Mouse (Mus musculus) lung, embryonic 14.5 days (tissue): ENCODE measurements at regions not wholly inside any gene's neighbourhood (a gene's known extent, or its start where the extent isn't known, plus 50 kb on each side); places are given as distances from the start of the nearest gene placed in this dataset.

Experiments
- ATAC-seq: fragments of 200-750 bp; cut with Nextera tagmentation; 2 replicates; pipeline ENCODE4 v1.8.0; 2017; ENCODE audit warnings: mild to moderate bottlenecking, moderate TSS enrichment, moderate library complexity; ENCODE audit not compliant: insufficient read depth
- DNase-seq: peaks from one replicate; pipeline ENCODE4 v3.0.0-alpha.2; 2015
- H3K27ac ChIP-seq: fragments of 300-500 bp; sonication (generic); 2 replicates; pipeline ENCODE4 v1.5.1; 2014; ENCODE audit warnings: low read depth, mild to moderate bottlenecking, moderate library complexity
- H3K27me3 ChIP-seq: fragments of 300-500 bp; sonication (generic); 2 replicates; pipeline ENCODE4 v1.6.1; 2014; ENCODE audit warnings: low read length, control low read depth; ENCODE audit not compliant: insufficient read depth
- H3K36me3 ChIP-seq: fragments of 300-500 bp; sonication (generic); 2 replicates; pipeline ENCODE4 v1.6.1; 2014; ENCODE audit warnings: control low read depth; ENCODE audit not compliant: insufficient read depth
- H3K4me1 ChIP-seq: fragments of 300-500 bp; sonication (generic); 2 replicates; pipeline ENCODE4 v1.6.1; 2014; ENCODE audit warnings: antibody characterized with exemption, control low read depth; ENCODE audit not compliant: insufficient read depth
- H3K4me2 ChIP-seq: fragments of 300-500 bp; sonication (generic); 2 replicates; pipeline ENCODE4 v1.6.1; 2014; ENCODE audit warnings: mild to moderate bottlenecking
- H3K4me3 ChIP-seq: fragments of 300-500 bp; sonication (generic); 2 replicates; pipeline ENCODE4 v1.5.1; 2014; ENCODE audit warnings: low read depth, low read length
- H3K9ac ChIP-seq: fragments of 300-500 bp; sonication (generic); 2 replicates; pipeline ENCODE4 v1.6.1; 2014
- H3K9me3 ChIP-seq: fragments of 300-500 bp; sonication (generic); 2 replicates; pipeline ENCODE4 v1.6.1; 2016; ENCODE audit warnings: low read depth, low read length, control low read depth
- CTCF ChIP-seq: IDR thresholded peaks from 2 replicates; pipeline ENCODE4 v1.5.1; 2016; ENCODE audit warnings: antibody characterized with exemption, low read depth
- whole genome bisulfite sequencing: fragments of 180-500 bp; shearing (Covaris S2); extraction: QIAGEN DNeasy Blood & Tissue Kit; methylation state at CpG from one replicate; pipeline ENCODE4 v1.1.7; 2014; 5-methylcytosine and 5-hydroxymethylcytosine counted together

DNA sequence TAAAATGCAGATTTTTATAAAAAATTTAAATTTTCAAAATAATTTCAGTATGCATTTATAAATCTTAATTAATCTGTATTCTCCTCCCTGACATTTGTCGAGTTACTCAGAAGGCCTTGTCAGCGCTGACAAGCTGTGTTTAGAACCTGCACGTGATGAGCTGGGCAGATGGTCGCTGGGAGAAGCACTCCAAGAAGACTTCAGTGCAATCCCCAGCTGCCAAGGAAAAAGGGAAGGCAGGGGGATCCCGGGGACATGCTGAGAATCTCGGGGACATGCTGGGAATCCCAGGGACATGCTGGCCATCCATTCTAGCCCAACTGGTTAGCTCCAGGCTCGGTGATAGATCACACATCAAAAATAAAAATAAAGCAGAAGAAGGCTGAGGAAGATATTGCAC, 172.9 kb downstream of the Hlx start:
- TF ChIP-seq CTCF: no peak
- no peak overlapping the region for H3K4me2 ChIP-seq
- no peaks in the 10 kb centered on the region for H3K27me3 ChIP-seq
- no peaks in the 10 kb centered on the region for H3K36me3 ChIP-seq
- no peak for DNase-seq
- no peaks in the 10 kb centered on the region for H3K4me1 ChIP-seq
- no peaks in the 10 kb centered on the region for H3K9me3 ChIP-seq
- no peak overlapping the region for H3K27ac ChIP-seq
- no peak overlapping the region for H3K4me3 ChIP-seq
- no peak overlapping the region for H3K9ac ChIP-seq
- 55% methylated on average over 7 of the region's 7 CpGs for WGBS
- no peak for ATAC-seq

DNA sequence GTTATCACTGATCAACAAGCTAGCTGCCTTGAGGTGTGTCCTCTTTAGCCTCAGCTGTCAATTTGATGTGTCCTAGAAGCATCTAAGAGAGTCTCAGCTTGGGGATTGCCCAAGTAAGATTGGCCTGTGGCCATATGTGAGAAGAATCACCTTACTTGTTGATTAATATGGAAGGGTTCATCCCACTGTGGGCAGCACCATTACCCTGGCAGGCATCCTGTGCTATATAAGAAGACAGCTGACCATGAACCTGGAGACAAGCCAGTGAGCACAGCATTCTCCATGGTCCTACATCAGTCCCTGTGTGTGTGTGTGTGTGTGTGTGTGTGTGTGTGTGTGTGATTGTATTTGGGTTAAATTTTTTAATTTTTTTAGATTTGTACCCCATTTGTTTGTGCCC, 178.6 kb downstream of the Hlx start:
- H3K27ac ChIP-seq: no peak overlapping the region
- no peak overlapping the region for H3K4me3 ChIP-seq
- TF ChIP-seq CTCF: no peak
- H3K4me1 ChIP-seq: no peaks in the 10 kb centered on the region
- no peak overlapping the region for H3K9ac ChIP-seq
- no peaks in the 10 kb centered on the region for H3K36me3 ChIP-seq
- no peak overlapping the region for H3K4me2 ChIP-seq
- DNase-seq (no peak), ATAC-seq (no peak)
- no peaks in the 10 kb centered on the region for H3K9me3 ChIP-seq
- no peaks in the 10 kb centered on the region for H3K27me3 ChIP-seq

DNA sequence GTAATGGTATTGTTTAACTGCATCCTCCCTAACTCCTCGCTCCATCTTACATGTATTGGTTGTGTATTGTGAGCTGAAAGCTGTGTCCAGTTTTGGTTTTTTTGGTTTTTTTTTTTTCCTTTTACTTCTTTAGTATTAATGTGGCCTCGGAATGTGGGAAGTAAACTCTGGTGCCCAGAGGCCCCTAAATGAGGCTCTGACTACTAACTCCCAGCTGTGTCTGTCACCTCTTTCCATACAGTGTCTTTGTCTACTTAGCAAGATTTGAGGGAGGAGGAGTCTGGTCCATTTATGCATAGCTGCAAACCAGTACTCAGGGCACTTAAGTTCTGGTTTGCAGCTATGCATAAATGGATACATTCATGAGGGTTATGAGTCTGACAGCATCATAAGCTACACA, 181.9 kb downstream of the Hlx start:
- H3K4me1 ChIP-seq: no peaks in the 10 kb centered on the region; the same call in 1 of the 2 replicates
- H3K27me3 ChIP-seq: no peaks in the 10 kb centered on the region
- H3K4me2 ChIP-seq: no peak overlapping the region
- no peaks in the 10 kb centered on the region for H3K9me3 ChIP-seq
- no peak for ATAC-seq
- no peak overlapping the region for H3K9ac ChIP-seq
- no peak overlapping the region for H3K27ac ChIP-seq
- H3K36me3 ChIP-seq: no peaks in the 10 kb centered on the region
- H3K4me3 ChIP-seq: no peak overlapping the region
- DNase-seq: peak; percentile 53
- 58% methylated on average over 2 of the region's 2 CpGs for WGBS
- no peak for TF ChIP-seq CTCF

DNA sequence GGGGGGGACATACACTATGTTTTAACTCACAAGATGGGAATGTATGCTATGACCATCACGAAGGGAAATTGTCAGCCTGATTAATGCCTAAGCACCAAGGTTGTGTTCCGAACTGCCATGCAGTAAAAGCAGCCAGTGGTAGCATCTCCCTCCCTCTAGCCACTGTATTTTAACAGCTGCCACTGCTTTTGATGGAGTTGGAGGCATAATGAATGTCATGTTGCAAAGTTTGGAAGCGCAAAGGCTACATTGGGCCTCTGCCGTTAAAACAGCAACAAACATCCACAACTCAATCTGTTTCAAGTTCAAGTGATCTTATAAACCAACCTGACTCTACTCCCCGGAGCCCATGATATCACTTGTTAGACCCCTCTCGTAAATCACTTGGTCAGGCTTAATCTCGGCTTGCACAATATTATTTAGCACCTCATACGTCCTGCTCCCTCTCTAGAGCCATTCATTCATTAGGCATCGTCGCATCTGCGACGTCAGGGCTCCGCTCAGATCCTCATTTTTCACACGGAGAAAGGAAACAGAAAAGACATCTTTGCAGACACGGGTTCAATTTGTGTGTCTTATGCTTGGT, 184.7 kb downstream of the Hlx start:
- 38% methylated on average over 15 of the region's 15 CpGs for whole genome bisulfite sequencing
- Histone ChIP-seq H3K27me3 (no peaks in the 10 kb centered on the region; the same call in 1 of the 2 replicates), H3K27ac (no peak overlapping the region), H3K4me2 (peak overlapping the region; percentile 23; the same call in 1 of the 2 replicates), H3K4me3 (no peak overlapping the region), H3K36me3 (no peaks in the 10 kb centered on the region), H3K9ac (no peak overlapping the region), H3K9me3 (no peaks in the 10 kb centered on the region), H3K4me1 (no peaks in the 10 kb centered on the region; the same call in 1 of the 2 replicates)
- no peak for TF ChIP-seq CTCF
- DNase-seq (peak; percentile 56), ATAC-seq (no peak)

DNA sequence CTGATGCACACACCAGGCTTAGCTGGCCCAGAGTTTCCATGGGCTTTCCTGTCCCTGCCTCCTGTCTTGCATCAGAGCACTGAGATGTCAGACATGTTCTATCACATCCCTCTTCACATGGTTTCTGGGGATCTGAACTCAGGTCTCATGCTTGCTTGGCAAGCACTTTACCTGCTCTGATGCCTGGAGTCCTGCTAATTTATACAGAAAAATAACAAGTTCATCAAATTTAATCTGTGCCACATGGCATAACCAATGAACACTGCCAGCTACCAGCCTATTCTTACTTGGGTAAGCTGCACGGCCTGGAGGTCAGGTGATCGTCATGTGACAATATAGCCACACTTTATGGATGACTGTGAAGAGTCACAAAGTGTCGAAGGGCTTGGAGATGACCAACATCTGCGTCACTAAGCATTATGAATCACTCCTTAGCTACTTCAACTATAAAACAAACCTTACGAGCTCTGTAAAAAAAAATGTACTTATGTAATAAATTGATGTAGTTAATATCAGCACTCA, 186.2 kb downstream of the Hlx start:
- no peak for ATAC-seq
- 87% methylated on average over 5 of the region's 5 CpGs for WGBS

DNA sequence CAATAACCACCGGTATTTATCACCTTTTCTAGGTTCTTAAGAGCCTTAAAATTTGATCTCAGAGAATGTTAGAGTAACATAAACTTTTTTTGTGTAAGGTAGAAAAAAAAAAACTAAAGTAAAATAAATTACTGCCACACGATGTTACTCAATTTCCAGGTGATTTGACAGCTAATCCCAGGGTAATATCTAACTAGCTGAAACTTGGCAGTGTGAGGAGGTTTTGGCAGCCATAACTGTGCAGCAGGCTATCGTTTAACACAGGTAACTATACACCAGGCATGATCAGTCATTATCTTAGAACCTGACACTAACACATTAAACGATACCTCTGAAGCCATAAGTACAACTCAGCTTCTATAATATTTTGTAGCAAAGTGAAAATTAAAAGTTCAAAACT, 187.3 kb downstream of the Hlx start:
- Histone ChIP-seq H3K27ac (no peak overlapping the region), H3K9ac (no peak overlapping the region), H3K4me2 (no peak overlapping the region), H3K27me3 (no peaks in the 10 kb centered on the region; the same call in 1 of the 2 replicates), H3K4me1 (no peaks in the 10 kb centered on the region; the same call in 1 of the 2 replicates), H3K36me3 (no peaks in the 10 kb centered on the region), H3K9me3 (no peaks in the 10 kb centered on the region), H3K4me3 (no peak overlapping the region)
- ATAC-seq (no peak), DNase-seq (no peak)
- 59% methylated on average over 4 of the region's 4 CpGs for WGBS
- TF ChIP-seq CTCF: no peak

More for the DNA sequence above, 186.2 kb downstream of the Hlx start:
- no peak overlapping the region for H3K9ac ChIP-seq
- no peaks in the 10 kb centered on the region; the same call in 1 of the 2 replicates for H3K27me3 ChIP-seq
- TF ChIP-seq CTCF: no peak
- H3K4me1 ChIP-seq: no peaks in the 10 kb centered on the region; the same call in 1 of the 2 replicates
- no peaks in the 10 kb centered on the region for H3K36me3 ChIP-seq
- H3K9me3 ChIP-seq: no peaks in the 10 kb centered on the region
- H3K4me2 ChIP-seq: no peak overlapping the region
- no peak for DNase-seq
- H3K27ac ChIP-seq: no peak overlapping the region
- H3K4me3 ChIP-seq: no peak overlapping the region

DNA sequence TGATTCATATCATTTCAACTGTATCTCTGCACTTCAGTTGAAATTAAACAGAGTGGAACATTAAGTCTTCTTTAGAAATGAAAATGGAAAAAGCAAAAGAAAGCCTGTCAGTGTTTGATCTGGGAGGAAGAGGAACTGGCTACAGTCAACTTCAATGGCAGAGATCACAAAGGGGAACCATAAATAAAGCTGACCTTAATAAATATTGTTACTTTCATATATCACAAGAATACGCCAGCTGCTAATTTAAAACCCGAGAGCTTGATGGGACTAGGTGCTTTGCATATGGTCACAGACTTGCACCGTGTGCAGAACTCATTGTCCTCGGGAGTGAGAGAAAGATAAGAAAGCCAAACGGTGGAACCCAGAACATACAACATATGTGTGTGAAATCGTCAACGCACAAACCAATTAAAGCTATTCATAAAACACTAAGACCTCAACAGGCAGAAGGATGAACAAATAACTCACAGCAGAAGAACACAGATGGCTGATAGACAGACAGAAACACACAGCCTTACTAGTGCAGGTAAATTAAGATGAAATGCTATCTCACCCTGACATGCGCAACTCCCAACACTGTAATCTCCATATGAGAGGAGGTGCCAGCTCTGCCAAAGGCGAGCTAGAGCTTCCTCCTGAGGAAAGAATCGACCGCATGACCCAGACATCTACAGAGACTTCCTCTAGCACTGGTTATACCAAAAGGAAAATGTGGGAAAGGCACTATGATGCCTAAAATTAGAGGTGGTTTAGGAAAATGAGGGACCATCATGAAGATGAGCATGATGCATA, 189.9 kb downstream of the Hlx start:
- H3K4me3 ChIP-seq: no peak overlapping the region
- H3K27me3 ChIP-seq: no peaks in the 10 kb centered on the region; the same call in 1 of the 2 replicates
- H3K36me3 ChIP-seq: no peaks in the 10 kb centered on the region
- no peaks in the 10 kb centered on the region for H3K9me3 ChIP-seq
- DNase-seq (no peak), ATAC-seq (no peak)
- 71% methylated on average over 11 of the region's 11 CpGs for WGBS
- H3K4me1 ChIP-seq: peaks cover 6% of the 10 kb centered on the region; the same call in 1 of the 2 replicates
- H3K9ac ChIP-seq: no peak overlapping the region
- no peak for TF ChIP-seq CTCF
- H3K27ac ChIP-seq: no peak overlapping the region
- no peak overlapping the region for H3K4me2 ChIP-seq
